Mouse (Mus musculus) gastrocnemius, adult 8-10 months (tissue): ENCODE measurements around the gene Il1rapl2. TPM values are rescaled to one million over a fixed set of nuclear protein-coding genes. Genes with fewer than 3 reads are reported as not detected.

Experiments
- DNase-seq, 2 experiments: peaks; one replicate each; pipeline ENCODE4 v3.0.0; 2022; ENCODE audit warnings: low spot score in 2 of 2
- total RNA-seq, 4 experiments: library from RNA; stranded (reverse); gene quantifications; 2 replicates each; pipeline ENCODE4 v1.2.4; 2022

Il1rapl2 gene
- total RNA-seq, result under 1 TPM in 1 of 4 experiments, not detected in 3; 0.19 TPM

- no peak for DNase-seq
Measured at GRCm38 (mm10) chrX:137570321-137571195, at the start of gene Il1rapl2. Gene Il1rapl2, plus strand, starts transcription at chrX:137570608.

DNA sequence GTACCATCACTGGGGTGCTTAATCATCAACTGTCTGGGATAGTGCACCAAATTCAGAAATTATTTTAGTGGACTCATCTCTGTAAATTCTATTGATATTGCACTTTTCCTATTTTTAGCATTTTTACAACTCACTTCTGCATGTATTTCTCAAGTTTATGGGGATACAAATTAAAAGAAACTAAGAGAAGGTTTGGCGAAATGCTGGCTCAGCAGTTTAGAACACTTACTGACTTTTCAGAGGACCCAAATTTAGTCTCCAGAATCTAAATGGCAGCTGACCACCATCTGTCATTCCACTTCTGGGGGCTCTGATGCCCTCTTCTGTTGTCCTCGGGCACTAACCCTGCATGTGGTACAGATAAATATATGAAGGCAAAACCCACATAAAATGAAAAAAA, 22.1 kb upstream of the Il1rapl2 start:
- no peak for DNase-seq

- DNase-seq, result no peak
Measured at GRCm38 (mm10) chrX:137569472-137570188, 778 bp upstream of the Il1rapl2 start.

GRCm38 (mm10) chrX:137582656-137583055, 12.2 kb downstream of the Il1rapl2 start:
- no peak for DNase-seq

DNA sequence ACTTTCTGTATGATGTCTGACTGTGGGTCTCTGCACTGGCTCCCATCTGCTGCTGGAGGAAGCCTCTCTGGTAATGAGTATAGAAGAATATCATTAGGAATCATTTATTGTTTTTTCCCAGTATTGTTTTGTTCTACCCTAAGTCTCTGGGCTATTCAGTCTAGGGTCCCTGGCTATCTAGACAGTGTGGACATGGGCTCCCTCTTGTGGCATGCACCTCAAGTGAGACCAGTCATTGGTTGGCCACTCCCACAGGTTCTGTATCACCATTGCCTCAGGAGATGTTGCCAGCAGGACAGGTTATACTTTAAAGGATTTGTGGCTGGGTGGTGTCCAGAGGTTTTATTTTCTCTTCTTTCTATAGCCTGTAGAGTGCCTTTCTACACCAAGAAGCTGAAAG, 50.3 kb downstream of the Il1rapl2 start:
- DNase-seq, result no peak

DNA sequence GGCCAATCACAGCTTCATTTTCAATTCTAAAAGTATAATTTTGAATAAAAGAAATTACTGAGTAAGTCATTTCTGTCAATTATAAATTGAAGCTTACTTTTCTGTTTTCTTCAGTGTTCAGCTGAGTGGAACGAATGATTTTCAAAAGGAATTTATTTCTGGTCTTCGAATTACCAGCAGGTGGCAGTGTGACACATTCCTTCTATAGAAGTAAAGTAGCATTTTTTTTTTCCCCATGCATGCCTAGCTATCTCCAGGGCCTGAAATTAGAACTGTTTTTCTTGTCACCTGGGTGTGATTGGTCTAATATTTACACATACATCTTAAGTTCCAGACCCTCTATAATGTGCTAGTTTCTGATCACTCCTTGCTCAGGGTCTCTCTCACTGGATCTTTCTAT, 96.6 kb downstream of the Il1rapl2 start:
- DNase-seq, result no peak

DNA sequence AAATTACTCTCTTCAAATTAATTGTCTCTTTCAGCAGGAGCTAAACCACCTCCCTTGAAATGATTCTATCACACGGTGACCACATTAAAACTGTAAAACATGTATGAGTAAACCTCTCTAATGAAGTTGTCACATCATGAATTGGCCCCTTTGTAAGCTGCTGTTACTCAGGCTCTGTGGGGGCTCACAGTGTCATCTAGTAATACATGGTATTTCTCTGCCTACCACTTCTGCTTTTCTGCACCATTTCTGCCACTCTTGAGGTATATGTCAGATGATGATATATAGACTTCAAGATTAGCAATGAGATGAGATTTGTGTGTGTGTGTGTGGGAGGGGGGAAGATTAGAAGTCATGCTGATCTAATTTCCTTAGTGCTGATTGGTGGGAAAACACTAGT, 117.6 kb downstream of the Il1rapl2 start:
- no peak for DNase-seq

- no peak for DNase-seq
Measured at GRCm38 (mm10) chrX:137700006-137700405, 129.6 kb downstream of the Il1rapl2 start.

DNA sequence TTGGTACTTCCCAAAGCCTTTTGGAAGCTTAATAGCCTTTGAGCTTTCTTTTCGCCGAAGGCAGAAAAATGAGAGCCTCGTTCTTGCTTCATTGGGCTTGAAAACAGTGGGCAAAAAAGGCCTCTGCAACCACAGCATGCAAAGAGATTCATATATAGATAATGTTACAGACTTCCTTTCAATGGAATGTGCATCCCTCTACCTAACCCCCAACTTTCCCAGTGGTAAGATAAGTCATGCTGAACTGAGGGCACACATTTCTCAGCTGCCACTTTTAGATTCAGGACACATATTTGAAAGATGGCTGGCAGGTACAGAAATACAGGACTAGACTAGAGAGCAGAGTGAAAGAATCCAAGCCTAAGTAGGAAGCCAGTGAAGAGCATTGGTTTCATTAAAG, 185.1 kb downstream of the Il1rapl2 start:
- DNase-seq, result no peak

DNA sequence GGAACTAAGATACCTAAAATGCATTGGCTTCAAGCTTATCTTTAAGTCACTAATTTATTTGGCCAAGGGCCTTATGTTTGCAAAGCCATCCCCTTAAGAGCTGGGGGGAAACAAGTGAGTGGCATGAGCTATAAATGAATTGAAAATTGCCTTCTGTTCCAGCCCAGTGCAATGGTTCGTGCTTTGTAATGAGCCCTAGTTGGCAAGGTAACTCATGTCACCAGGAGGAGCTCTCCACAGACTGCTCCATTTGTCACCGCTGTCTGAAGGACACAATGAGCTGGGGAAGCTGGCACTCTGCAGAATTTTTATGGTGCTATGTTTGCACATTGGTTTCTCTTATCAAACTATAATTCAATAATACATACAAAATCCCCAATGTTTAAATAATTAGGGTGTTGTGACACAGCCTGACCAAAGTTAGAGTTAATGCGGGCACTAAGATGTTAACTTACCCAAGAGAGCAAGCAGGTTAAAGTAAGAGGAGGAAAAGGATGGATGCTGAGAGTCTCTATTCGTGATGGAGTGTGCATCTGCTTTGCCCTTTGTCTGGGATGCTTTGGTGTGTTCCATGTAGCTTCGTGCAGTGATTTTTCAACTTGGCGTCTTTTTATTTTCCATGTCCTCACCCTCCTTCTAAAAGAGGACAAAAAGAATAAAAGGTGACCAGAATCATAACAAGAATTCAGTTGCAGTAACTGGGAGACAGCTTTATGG, 235.2 kb downstream of the Il1rapl2 start:
- DNase-seq, result no peak

GRCm38 (mm10) chrX:137806231-137807114, 236.1 kb downstream of the Il1rapl2 start:
- DNase-seq, result no peak

GRCm38 (mm10) chrX:137809526-137809925, 239.1 kb downstream of the Il1rapl2 start:
- no peak for DNase-seq

GRCm38 (mm10) chrX:137812151-137812550, 241.7 kb downstream of the Il1rapl2 start:
- DNase-seq, result no peak

DNA sequence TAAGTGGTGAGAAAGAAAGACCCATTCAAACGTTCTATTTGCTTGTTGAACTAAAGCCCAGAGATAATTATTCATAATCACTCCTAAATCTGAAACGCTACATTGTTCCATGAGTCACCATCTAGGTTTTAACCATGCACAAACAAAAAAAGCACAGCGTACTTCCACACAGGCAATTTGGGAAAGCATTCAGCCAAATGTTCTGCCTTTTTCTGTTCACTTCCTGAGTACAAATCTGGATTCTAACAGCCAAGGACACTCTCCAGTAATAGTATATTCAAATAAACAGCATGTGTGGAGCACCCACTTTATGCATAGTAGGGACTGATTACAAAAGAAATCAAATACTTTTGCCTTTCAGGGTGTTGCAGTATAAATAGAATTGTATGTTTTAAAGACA, 278.5 kb downstream of the Il1rapl2 start:
- no peak for DNase-seq

GRCm38 (mm10) chrX:137923490-137923889, 353.1 kb downstream of the Il1rapl2 start:
- DNase-seq, result no peak

DNA sequence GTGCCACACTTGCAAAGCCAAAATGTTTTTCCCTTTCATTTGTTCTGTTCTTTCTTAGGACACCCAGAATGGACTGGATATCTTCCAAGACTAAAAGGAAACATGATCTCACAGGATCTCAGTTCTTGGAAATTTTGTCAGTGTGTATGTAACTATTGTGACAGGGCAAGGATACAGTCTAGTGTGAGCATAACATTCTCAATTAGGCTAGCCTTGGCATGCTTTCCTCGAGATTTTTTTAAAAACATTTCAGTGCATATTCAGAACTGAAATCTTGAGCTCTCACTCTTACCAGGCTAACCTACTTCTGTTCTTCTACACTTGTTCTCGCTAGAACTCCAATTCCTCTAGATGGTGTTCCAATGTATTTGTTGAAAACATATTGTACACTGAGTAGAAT, 356.4 kb downstream of the Il1rapl2 start:
- no peak for DNase-seq

GRCm38 (mm10) chrX:137947741-137948140, 377.3 kb downstream of the Il1rapl2 start:
- no peak for DNase-seq

DNA sequence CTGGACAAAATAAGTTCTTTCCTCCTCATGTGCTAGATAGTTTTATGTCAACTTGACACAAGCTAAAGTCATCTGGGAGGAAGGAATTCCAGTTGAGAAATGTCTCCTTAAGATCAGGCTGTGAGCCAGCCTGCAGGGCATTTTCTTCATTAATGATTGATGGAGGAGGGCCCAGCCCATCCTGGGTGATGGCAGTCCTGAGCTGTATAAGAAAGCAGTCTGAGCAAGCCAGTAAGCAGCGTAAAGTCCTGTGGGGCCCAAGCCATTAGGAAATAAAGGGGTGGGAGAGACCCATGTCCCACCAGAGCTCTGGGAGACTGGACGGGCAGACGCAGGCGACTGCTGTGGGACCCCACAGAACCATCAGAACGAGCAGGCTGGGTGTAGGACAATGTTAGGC, 400.9 kb downstream of the Il1rapl2 start:
- no peak for DNase-seq

DNA sequence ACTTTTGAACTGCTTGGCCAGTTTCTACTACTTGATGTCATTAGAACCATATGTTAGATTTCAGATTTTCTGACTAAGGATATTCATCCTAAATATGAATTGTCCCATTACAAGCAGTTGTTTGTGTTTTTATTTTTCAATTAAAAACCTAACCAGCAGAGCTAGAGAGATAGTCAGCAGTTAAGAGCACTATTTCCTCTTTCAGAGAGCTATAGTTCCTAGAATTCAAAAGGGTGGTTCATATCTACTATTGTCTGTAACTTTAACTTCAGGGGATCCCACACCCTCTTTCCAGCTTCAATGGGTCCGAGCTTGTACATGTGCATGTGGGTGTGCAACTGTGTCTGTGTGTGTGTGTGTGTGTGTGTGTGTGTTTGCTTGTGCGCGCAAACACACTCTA, 472.7 kb downstream of the Il1rapl2 start:
- no peak for DNase-seq

GRCm38 (mm10) chrX:138103954-138104353, 533.5 kb downstream of the Il1rapl2 start:
- no peak for DNase-seq

GRCm38 (mm10) chrX:138104668-138105067, 534.3 kb downstream of the Il1rapl2 start:
- DNase-seq, result no peak
